Mouse (Mus musculus) embryonic facial prominence, embryonic 15.5 days (tissue): ENCODE measurements at regions not wholly inside any gene's neighbourhood (a gene's known extent, or its start where the extent isn't known, plus 50 kb on each side); places are given as distances from the start of the nearest gene placed in this dataset.

Experiments
- ATAC-seq: fragments of 200-750 bp; cut with Nextera tagmentation; 2 replicates; pipeline ENCODE4 v1.8.0; 2017; ENCODE audit warnings: low read depth, moderate TSS enrichment; ENCODE audit not compliant: insufficient number of reproducible peaks, low FRiP score, low TSS enrichment
- H3K27ac ChIP-seq: fragments of 300-500 bp; sonication (generic); replicated peaks from 2 replicates; pipeline ENCODE4 v1.5.1; 2015; ENCODE audit warnings: mild to moderate bottlenecking, inconsistent platforms
- H3K27me3 ChIP-seq: fragments of 300-500 bp; sonication (generic); 2 replicates; pipeline ENCODE4 v1.6.1; 2015; ENCODE audit warnings: inconsistent platforms
- H3K36me3 ChIP-seq: fragments of 300-500 bp; sonication (generic); 2 replicates; pipeline ENCODE4 v1.6.1; 2015; ENCODE audit warnings: mild to moderate bottlenecking, inconsistent platforms
- H3K4me1 ChIP-seq: fragments of 300-500 bp; sonication (generic); 2 replicates; pipeline ENCODE4 v1.6.1; 2015; ENCODE audit warnings: inconsistent platforms
- H3K4me2 ChIP-seq: fragments of 300-500 bp; sonication (generic); replicated peaks from 2 replicates; pipeline ENCODE4 v1.6.1; 2015; ENCODE audit warnings: mild to moderate bottlenecking, inconsistent platforms
- H3K4me3 ChIP-seq: fragments of 300-500 bp; sonication (generic); replicated peaks from 2 replicates; pipeline ENCODE4 v1.5.1; 2015; ENCODE audit warnings: mild to moderate bottlenecking, inconsistent platforms
- H3K9ac ChIP-seq: fragments of 300-500 bp; sonication (generic); 2 replicates; pipeline ENCODE4 v1.6.1; 2015; ENCODE audit warnings: inconsistent platforms
- H3K9me3 ChIP-seq: fragments of 300-500 bp; sonication (generic); replicated peaks from 2 replicates; pipeline ENCODE4 v1.6.1; 2016; ENCODE audit warnings: inconsistent platforms
- WGBS: fragments of 180-500 bp; shearing (Covaris S2); methylation state at CpG from one replicate; pipeline ENCODE4 v1.1.7; 2015; 5-methylcytosine and 5-hydroxymethylcytosine counted together

DNA sequence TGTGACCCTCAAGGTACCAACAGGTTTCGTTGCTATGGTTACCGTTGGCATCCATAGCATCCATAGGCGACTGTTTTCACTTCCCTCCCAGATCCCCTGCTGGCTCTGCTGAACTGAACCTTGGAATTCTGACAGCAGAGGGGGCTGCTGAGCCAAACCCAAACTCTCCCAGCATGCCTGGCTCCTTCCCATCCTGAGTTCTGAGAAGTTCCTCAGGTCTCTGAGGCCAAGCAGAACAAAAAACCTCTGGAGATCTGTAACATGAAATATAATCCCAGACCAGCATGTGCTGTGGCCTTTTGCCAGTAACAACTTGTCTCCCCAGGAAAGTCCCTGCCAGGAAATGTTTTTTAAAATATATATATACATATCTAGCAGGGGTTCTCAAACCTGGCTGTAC lies 56.1 kb upstream of the Clint1 start:
- Histone ChIP-seq H3K4me2 (no peak overlapping the region), H3K36me3 (no peaks in the 10 kb centered on the region), H3K9me3 (no peaks in the 10 kb centered on the region), H3K27me3 (no peaks in the 10 kb centered on the region), H3K27ac (no peak overlapping the region), H3K4me3 (no peak overlapping the region), H3K9ac (no peak overlapping the region), H3K4me1 (peaks cover 19% of the 10 kb centered on the region; the same call in 1 of the 2 replicates)
- WGBS: 16% methylated on average over 3 of the region's 3 CpGs
- peak; percentile 54; the same call in 1 of the 2 replicates for ATAC-seq

DNA sequence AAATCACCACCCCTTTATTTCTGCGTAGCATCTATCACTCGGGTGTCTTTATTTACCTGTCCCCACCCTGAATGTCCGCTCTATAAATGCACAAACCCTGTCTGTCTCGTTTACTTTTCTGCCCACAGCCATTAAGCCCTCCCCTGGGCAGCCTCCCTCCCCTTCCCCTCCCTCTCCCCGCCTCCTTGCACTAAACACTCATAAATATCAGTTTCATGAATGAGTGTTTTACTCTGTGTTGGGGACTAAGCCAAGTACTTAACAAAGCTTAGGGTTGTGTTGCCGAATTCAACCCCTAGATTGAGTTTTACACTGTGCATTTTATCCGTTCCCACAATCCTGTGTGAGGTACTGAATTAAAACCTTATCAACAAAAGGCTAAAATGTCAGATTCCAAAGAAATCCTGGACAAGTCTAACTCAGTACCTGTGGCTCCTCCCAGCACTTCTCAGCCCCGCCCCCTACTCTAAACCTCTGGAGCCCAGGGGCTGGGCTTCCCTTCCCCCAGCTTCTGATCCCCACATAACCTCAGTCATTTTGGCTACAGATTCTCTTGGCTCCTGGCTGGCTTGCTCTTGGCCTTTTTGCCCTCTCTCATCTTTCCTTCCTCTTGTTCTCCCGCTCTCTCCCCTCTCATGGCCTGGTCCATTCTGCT lies 52.0 kb upstream of the Clint1 start:
- Histone ChIP-seq H3K9me3 (no peaks in the 10 kb centered on the region), H3K36me3 (no peaks in the 10 kb centered on the region), H3K27me3 (no peaks in the 10 kb centered on the region), H3K27ac (no peak overlapping the region; the same call in 1 of the 2 replicates), H3K4me1 (peaks cover 19% of the 10 kb centered on the region; the same call in 1 of the 2 replicates), H3K4me3 (no peak overlapping the region), H3K9ac (no peak overlapping the region), H3K4me2 (no peak overlapping the region; the same call in 1 of the 2 replicates)
- 25% methylated on average over 9 of the region's 9 CpGs for WGBS
- peak; percentile 57; the same call in 1 of the 2 replicates for ATAC-seq
